Mouse (Mus musculus) adrenal gland, postnatal 4 days (tissue): ENCODE measurements around the gene Arhgap44. TPM values are rescaled to one million over a fixed set of nuclear protein-coding genes. Genes with fewer than 3 reads are reported as not detected.

ENCODE experiments used
- DNase-seq, 2 experiments: peaks; one replicate each; pipeline ENCODE4 v3.0.0; 2021 to 2022; ENCODE audit warnings: low spot score in 2 of 2, mixed read lengths in 2 of 2
- total RNA-seq, 2 experiments: library from RNA; stranded (reverse); gene quantifications; 2 replicates each; pipeline ENCODE4 v1.2.3; 2021

Gene Arhgap44
- total RNA-seq, 2 experiments from 2014 or later, result 9.5 to 11.0 TPM

GRCm38 (mm10) chr11:65089282-65089681 is 73.5 kb downstream of the Arhgap44 start:
- no peak for DNase-seq

- DNase-seq, result no peak
These were observed 74.1 kb downstream of the Arhgap44 start for GRCm38 (mm10) chr11:65088451-65089222.

- no peak for DNase-seq
These were observed 82.0 kb downstream of the Arhgap44 start for GRCm38 (mm10) chr11:65080761-65081160.

GRCm38 (mm10) chr11:65080274-65080673 is 82.5 kb downstream of the Arhgap44 start:
- no peak for DNase-seq

GRCm38 (mm10) chr11:65069609-65070008 is 93.2 kb downstream of the Arhgap44 start:
- no peak for DNase-seq

GRCm38 (mm10) chr11:65069051-65069450 is 93.7 kb downstream of the Arhgap44 start:
- DNase-seq, result no peak

- no peak for DNase-seq
These were observed 97.6 kb downstream of the Arhgap44 start for GRCm38 (mm10) chr11:65065201-65065600.

- DNase-seq, result no peak
These were observed 101.3 kb downstream of the Arhgap44 start for GRCm38 (mm10) chr11:65061437-65061836.

- no peak for DNase-seq
These were observed 103.2 kb downstream of the Arhgap44 start for GRCm38 (mm10) chr11:65059531-65059930.

- no peak for DNase-seq
These were observed 104.4 kb downstream of the Arhgap44 start for GRCm38 (mm10) chr11:65058224-65058908.

- no peak for DNase-seq
These were observed 107.2 kb downstream of the Arhgap44 start for GRCm38 (mm10) chr11:65055596-65055995.

GRCm38 (mm10) chr11:65054216-65054615 is 108.5 kb downstream of the Arhgap44 start:
- DNase-seq, result no peak

GRCm38 (mm10) chr11:65050819-65051218 is 111.9 kb downstream of the Arhgap44 start:
- no peak for DNase-seq

GRCm38 (mm10) chr11:65049090-65049489 is 113.7 kb downstream of the Arhgap44 start:
- no peak for DNase-seq

GRCm38 (mm10) chr11:65040556-65040955 is 122.2 kb downstream of the Arhgap44 start:
- DNase-seq, result no peak

GRCm38 (mm10) chr11:65039517-65040095 is 123.2 kb downstream of the Arhgap44 start:
- DNase-seq, result no peak

GRCm38 (mm10) chr11:65038996-65039395 is 123.8 kb downstream of the Arhgap44 start:
- DNase-seq, result no peak

GRCm38 (mm10) chr11:65032221-65032620 is 130.5 kb downstream of the Arhgap44 start:
- no peak for DNase-seq

- no peak for DNase-seq
These were observed 132.6 kb downstream of the Arhgap44 start for GRCm38 (mm10) chr11:65030201-65030600.

- DNase-seq, result no peak
These were observed 134.7 kb downstream of the Arhgap44 start for GRCm38 (mm10) chr11:65028049-65028448.

GRCm38 (mm10) chr11:65022771-65023170 is 140.0 kb downstream of the Arhgap44 start:
- DNase-seq, result no peak

- DNase-seq, result no peak
These were observed 142.0 kb downstream of the Arhgap44 start for GRCm38 (mm10) chr11:65020744-65021143.
